Mouse (Mus musculus) B cell, adult (primary cell): Measurements from ENCODE around the gene Ccl17. TPM values are rescaled to one million over a fixed set of nuclear protein-coding genes. Genes with fewer than 3 reads are reported as not detected.

ENCODE experiments used
- total RNA-seq: library from RNA; stranded (reverse); gene quantifications from 4 replicates; pipeline ENCODE4 v1.2.4, GENCODE M21; 2023; ENCODE audit not compliant: inconsistent age

Gene Ccl17
- not detected in 4 replicates for total RNA-seq

DNA sequence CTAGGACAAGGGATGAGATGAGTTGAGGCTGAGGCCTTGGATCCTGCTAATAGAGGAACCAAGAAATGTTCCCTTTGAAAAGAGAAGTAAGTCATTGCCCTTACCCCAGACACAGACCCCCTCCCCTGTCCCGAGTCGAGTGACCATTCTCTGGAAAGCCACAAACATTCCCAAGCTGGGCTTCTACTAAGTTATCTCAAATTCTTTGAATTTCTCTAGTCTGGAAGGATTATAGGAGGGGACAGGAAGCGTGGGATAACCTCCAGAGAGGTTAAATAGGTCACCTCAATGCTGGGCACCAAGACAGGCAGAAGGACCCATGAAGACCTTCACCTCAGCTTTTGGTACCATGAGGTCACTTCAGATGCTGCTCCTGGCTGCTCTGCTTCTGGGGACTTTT lies at the start of gene Ccl17:
TSS of gene Ccl17 (plus strand) at position 301 of the 400 bp plus-strand sequence.

DNA sequence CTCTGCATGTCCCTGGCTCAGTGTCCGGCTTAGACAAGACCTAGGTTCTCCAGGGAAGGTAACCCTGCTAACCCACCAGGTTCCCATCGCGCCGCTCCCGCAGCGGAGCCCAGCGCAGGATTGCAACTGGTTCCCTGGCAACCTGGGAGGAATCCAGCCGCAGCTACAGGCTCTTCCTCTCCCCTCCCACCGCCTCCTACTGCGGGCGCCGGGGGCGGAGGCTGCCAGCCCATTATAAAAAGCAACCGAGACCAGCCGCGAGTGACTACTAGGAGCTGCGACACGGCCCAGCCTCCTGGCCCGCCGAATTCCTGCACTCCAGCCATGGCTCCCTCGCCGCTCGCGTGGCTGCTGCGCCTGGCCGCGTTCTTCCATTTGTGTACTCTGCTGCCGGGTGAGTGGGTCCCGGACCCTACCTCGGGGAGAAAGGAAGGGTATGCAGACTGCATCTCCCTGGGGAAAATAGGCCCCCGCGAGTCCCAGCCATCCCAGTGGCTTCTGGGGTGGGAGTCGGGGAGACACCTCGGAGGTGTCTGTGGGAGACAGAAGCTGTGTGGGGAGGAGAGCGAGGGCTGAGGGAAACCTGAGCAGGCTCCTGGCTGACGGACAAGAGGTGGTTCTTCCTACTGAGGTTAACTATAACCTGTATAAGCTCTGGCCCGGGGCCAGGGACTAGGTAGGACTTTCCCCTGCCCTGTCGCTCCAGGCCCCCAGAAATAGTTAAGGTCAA lies 38.1 kb upstream of the Ccl17 start, which contains the start of gene Cx3cl1:
TSS of gene Cx3cl1 (plus strand) at position 69 of the 730 bp plus-strand sequence.

DNA sequence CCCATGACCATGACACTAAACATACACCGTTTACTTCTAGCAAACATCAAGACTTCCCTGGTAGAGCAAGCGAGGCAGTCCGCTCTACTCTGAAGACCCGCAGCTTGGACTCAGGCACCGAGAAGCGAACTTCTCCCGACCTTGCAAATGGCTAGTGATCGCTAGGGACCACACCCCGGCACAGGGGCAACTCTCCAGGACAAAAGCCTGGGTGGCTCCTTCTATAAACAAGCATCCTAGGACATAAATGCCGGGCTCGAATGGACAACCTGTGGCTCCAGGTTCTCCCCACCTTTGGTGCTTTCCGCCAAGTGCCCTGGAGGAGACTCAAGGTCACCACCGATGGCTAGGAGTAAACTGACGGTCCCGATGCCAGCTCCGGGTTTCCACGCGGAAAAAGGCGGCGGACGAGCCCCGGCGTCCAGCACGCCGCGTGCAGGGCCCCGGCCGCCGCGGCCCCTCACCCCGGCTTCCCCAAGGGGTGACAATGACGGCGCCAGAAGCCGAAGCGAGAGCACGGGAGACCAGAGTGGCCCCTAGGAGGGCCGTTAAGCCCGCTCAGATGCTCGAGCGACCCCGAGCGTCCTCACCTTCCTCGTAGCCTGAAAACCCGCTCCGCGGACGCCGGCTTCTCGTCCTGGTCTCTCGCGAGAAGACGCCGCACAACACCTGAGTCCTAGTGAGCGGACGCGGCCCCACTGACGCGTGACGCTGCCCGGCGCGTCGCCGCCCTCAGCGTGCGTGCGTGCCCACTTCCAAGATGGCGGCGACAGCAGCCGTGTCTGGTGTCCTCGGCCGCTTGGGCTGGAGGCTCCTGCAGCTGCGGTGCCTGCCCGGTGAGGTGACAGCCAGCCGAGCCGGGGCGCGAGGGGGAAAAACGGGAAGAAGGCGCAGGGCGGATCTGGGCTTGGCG lies 27.7 kb downstream of the Ccl17 start, which contains the start of the genes Coq9 and Ciapin1:
TSS of gene Coq9 (plus strand) at position 660 of the 913 bp plus-strand sequence.
TSS of gene Ciapin1 (minus strand) at position 697 of the 913 bp plus-strand sequence.

DNA sequence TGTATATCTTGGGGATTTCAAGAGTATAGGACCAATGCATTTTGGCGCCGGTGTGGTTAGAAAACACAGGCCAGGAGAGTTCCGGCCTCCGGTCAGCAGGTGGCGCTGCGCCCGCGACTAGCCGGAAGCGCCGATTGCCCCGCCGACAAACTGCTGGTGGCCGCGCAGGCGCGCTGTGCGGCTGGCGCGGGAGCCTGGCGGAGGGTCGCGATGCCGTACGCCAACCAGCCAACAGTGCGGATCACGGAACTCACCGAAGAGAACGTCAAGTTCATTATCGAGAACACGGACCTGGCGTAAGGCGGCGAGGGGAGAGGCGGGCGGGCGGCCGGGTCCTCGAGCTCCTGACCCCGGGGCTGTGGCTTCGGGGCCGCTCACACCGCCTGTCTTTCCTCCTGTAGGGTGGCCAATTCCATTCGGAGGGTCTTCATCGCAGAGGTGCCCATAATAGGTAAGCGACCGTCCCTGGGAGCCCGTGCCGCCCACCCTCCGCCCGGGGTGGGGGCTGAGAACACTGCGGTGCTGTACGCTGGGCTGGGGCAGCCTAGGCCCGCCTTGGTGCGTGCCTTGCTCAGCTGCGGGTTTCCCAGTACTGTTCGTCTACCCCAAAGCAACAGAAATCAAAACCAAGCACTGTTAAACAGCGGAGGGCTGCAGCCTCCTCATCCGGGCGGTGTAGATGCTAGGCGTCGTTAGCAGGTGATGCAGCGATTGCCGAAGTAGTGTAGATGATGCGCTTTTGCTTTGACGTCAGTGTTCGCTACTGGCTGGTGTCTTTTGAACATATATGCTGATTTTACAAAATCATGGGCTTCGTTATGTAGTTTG lies 47.3 kb downstream of the Ccl17 start, which contains the start of gene Polr2c:
TSS of gene Polr2c (plus strand) at position 105 of the 828 bp plus-strand sequence.

Other genes with a start within 250 kb of the Ccl17 start
- gene Rspry1, start 208.5 kb upstream of the Ccl17 start, total RNA-seq, result 25.3 to 28.4 TPM (median 26.7 TPM) in 4 replicates
- 31.8 to 42.0 TPM (median 37.3 TPM) in 4 replicates for gene Fam192a, start 208.5 kb upstream of the Ccl17 start, total RNA-seq
- gene Arl2bp, start 143.9 kb upstream of the Ccl17 start, total RNA-seq, result 94.4 to 105 TPM (median 99.9 TPM) in 4 replicates
- gene Pllp, start 114.2 kb upstream of the Ccl17 start, total RNA-seq, result not detected in 4 replicates
- gene Ccl22, start 64.9 kb upstream of the Ccl17 start, total RNA-seq, result 0.48 to 0.51 TPM in 2 of 4 replicates, not detected in the others
- gene Cx3cl1, start 38.4 kb upstream of the Ccl17 start, total RNA-seq, result not detected in 4 replicates
- 29.0 to 34.4 TPM (median 32.9 TPM) in 4 replicates for gene Coq9, start 27.9 kb downstream of the Ccl17 start, total RNA-seq
- gene Ciapin1, start 27.9 kb downstream of the Ccl17 start, total RNA-seq, result 50.3 to 64.6 TPM (median 51.7 TPM) in 4 replicates
- gene Polr2c, start 47.0 kb downstream of the Ccl17 start, total RNA-seq, result 49.2 to 66.0 TPM (median 53.7 TPM) in 4 replicates
- gene Dok4, start 65.9 kb downstream of the Ccl17 start, total RNA-seq, result 1.6 to 3.0 TPM (median 2.3 TPM) in 4 replicates
- gene Ccdc102a, start 107.6 kb downstream of the Ccl17 start, total RNA-seq, result 0.36 to 1.1 TPM (median 0.69 TPM) in 4 replicates
- 0.77 to 2.3 TPM (median 0.96 TPM) in 4 replicates for gene Adgrg5, start 113.2 kb downstream of the Ccl17 start, total RNA-seq
- gene Adgrg1, start 164.3 kb downstream of the Ccl17 start, total RNA-seq, result 3.8 to 6.7 TPM (median 6.2 TPM) in 4 replicates
- gene Adgrg3, start 207.2 kb downstream of the Ccl17 start, total RNA-seq, result 0.42 TPM in 2 of 4 replicates, not detected in the others
- not detected in 4 replicates for gene Drc7, start 244.7 kb downstream of the Ccl17 start, total RNA-seq